Mouse (Mus musculus): ENCODE measurements at regions not wholly inside any gene's neighbourhood (a gene's known extent, or its start where the extent isn't known, plus 50 kb on each side); places are given as distances from the start of the nearest gene placed in this dataset.

DNA sequence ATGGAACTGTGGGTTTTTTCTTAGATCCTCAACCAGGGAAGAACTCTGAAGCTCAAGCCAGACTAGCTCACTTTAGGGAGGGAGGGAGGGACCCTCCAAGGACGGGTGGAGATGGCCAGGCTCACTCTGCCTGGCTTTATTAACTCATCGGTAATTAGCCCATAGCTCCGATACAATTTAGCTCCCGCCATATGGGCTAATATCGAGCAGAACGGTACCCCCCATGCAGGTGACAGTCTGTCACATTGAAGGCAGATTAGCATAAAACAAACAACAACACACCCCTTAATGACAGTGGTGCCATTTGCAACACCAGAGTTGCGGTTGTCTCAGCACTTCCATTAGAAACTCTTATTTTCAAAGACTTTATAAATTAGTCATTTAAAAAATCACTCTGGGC, 319.6 kb upstream of the Mki67 start:
- ATAC-seq (replicated peaks; ENCODE audit: low read depth, poor library complexity, severe bottlenecking) = no peak

DNA sequence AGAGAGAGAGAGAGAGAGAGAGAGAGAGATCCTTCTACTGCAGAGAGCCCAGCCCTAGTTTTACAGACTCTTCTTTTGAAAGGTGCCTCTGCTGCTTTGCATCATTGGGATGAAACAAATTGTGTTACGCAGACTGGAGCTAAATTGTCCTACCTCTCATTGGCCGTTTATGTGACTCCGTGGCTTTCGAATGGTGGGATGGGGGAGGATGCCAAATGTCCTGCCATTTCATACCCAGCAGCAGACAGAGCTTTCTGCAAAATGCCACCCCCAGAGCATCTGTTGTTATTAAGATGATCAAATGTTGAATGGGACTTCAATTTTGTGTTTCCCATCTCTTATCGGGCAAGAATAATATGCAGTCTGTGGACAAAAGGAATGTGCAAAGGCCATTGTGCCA, 321.9 kb upstream of the Mki67 start:
- no peak for ATAC-seq (replicated peaks; ENCODE audit: low read depth, poor library complexity, severe bottlenecking)

DNA sequence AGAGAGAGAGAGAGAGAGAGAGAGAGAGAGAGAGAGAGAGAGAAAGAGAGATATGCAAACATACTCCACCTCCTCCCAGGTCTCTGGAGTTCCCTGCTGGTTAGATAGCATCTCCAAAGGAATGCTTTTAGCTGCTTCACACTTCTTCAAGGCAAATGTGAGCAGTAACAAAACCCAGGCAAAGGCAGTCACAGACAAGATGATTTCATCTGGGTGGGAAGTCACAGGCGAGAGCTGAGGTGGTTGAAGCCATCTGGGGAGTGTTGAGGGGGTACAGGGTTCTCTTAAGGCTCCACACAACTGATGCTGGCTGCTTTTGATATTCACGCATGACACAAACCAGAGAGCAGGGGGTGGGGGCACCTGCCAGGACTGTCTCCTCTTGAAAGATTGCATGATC, 322.7 kb upstream of the Mki67 start:
- ATAC-seq (replicated peaks; ENCODE audit: low read depth, poor library complexity, severe bottlenecking) = no peak

DNA sequence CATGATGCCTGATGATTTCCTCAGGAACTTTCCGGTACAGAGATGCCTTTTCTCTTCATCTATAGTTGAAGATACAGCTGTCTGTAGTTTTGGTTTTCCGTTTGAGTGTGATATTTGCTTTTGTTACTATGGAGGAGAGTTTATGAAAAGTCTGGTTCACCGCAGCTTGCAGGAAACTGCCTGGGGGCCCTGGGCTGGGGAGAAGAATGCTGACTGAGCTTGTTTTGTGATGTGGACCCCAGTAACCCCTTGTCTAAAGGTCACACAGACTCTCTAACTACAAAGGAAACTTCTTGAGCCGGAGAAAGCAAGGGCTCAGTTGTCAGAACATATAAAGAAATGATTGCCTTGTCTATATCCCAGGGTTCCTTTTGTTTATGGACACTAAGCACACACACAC, 325.8 kb upstream of the Mki67 start:
- ATAC-seq (replicated peaks; ENCODE audit: low read depth, poor library complexity, severe bottlenecking) = no peak

DNA sequence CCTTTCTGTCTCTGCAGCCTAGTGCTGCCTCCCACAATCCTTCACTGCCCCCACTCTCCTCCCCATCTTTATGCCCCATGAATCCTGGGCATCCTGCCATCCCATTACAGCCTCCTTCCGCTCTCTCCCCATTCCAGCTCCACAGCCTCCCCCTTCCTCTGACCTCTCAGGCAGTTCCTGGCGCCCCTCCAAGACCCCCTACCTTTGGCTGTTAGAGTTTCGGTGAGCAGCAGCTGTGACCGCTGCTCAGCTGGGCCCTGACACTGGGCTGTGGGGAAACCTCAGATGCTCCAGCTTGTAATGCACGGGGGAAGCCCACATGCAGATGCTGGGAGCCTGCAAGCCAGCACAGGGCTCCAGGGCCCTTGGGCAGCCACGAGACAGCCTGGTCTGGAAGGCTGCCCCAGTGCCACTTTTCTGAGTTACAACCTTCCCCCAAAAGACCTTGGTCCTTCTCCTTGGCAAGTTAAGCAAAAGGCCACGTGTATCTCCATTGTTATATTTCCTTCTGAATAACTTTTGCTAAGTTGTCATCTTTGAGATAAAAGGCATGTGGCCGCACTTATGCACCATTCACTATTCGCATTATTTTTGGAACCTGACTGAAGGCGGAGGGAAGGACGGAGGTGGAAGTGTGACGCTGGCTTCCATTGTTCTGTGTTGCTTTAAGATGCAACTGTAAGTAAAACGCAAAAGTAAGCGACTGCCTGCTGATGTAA, 330.6 kb upstream of the Mki67 start:
- no peak for ATAC-seq (replicated peaks; ENCODE audit: low read depth, poor library complexity, severe bottlenecking)

DNA sequence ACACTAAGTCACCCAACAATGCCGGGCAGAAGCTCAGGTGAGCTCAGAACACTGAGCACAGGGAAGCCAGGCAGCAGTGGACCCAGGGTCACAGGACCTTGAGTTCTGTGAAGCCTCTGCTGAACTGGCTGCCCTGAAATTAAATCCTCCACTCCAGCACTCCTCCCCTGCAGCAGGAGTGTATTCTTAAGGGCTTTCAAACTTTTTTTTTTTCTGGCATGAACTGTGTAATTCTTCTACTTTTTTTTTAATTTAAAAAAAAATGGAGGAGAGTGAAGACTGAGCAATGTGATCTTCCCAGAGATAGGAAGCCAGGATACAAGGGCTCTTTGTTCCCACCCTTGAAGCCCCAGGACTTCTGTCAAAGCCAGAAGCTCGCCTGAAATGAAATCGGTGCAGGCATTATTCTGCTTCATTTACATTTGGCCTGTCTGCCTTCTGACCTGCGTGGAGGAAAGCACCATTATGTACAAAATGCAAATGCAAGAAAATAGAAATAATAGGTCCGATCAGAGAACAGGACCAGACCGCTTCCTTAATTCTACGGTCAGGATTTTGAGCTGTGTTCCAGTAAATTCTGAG, 331.3 kb upstream of the Mki67 start:
- ATAC-seq (replicated peaks; ENCODE audit: low read depth, poor library complexity, severe bottlenecking) = no peak

DNA sequence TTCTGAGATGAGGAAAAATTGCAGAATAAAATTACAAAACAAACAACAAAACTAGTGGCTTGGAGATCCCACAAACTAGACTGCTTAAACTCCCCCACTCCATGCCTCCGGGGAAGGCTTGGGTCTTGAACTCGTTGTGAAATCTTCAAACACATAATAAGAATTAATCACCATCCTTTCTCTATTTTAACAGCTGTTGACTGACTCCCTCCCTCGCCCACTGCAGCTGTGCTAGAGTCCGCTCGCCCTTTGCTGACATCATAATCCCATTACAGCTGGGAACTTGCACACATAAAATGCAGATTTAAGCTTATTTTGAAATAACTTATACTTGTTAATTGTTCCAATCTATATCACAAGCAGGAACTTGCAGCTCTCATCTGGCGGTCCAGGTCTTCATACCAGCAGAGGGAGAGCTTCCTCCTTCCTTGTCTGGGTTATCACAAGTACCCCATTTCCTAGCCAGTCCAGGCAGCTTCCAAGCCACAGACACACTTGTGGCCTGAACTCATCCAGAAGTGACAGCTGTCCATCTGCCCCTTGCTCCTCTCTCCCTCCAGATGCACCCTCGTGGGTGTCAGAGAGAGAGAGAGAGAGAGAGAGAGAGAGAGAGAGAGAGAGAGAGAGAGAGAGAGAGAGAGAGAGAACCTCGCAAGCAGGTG, 332.9 kb upstream of the Mki67 start:
- ATAC-seq (replicated peaks; ENCODE audit: low read depth, poor library complexity, severe bottlenecking) = 0 out of 2 replicates have a peak, but pooled peaks have one; percentile 29

DNA sequence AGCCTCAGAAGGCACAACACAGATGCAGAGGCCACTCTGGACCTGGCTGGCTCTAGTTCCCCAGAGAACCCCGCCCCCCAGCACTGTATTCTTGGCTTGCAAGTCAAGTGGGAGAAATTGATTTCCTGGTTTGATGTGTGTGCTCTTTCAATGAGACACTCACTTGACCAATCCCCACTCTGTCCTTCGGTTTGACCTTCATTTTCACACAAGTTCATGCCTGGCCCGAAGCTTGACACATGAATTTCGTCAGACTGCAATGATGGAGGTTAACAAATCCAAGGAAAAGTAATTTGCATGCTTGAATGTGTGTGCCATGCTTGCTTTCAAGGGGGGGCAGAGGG, 333.4 kb upstream of the Mki67 start:
- ATAC-seq (replicated peaks; ENCODE audit: low read depth, poor library complexity, severe bottlenecking) = no peak

DNA sequence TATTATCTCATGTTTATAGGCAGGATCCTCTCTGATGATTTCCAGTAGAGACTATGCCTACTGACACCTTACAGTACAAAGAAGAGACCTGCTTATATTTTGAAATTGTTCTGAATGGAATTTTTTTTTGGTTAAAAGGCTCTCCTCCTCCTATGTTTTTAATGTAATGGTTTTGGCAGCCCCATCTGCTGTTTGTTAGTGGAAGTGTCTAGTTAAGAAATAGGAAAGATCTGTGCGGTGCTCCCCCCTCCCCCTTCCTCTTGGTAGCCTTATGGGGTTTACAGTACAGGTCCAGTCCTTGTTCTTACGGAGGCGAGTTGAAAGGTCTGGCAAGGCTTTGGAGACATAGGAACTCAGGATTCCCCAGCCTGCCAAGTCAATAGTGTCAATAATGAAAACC, 334.0 kb upstream of the Mki67 start:
- peak; percentile 52; the same call in 1 of the 2 replicates for ATAC-seq (replicated peaks; ENCODE audit: low read depth, poor library complexity, severe bottlenecking)

DNA sequence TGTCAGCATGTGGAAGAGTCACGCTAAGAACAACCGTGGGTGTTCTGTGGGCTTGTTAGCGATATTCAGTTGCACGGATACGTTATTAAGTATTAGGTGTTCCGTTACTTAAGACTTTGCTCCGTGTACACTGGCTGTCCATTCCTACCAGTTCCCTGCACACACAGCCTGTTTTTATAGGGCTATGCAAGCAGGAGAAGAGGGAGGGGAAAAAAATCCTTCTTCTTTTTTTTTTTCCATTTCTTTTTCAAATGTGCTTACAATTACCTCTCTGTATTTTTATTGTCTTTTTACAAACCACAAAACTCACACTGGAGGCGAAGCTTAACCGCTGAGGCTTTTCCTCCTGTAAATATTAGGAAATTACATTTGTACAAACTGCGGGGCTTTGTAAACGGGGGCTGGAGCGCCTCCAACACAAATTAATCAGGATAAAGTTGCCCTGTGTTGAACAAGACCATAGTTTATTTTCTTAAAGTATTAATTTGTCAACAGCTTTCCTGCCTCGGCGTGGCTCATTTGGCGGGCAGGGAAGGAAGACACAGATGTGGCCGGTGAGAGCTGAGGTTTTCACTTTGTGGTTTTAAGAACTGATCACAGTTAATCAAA, 340.8 kb upstream of the Mki67 start:
- no peak for ATAC-seq (replicated peaks; ENCODE audit: low read depth, poor library complexity, severe bottlenecking)

GRCm38 (mm10) chr7:136058319-136058718, 342.2 kb upstream of the Mki67 start:
- ATAC-seq (replicated peaks; ENCODE audit: low read depth, poor library complexity, severe bottlenecking) = no peak

- ATAC-seq (replicated peaks; ENCODE audit: low read depth, poor library complexity, severe bottlenecking) = no peak
Measured at GRCm38 (mm10) chr7:136058751-136059681, 342.9 kb upstream of the Mki67 start.

- ATAC-seq (replicated peaks; ENCODE audit: low read depth, poor library complexity, severe bottlenecking) = 0 out of 2 replicates have a peak, but pooled peaks have one; percentile 26
Measured at GRCm38 (mm10) chr7:136059896-136060295, 343.7 kb upstream of the Mki67 start.

GRCm38 (mm10) chr7:136060339-136061073, 344.3 kb upstream of the Mki67 start:
- no peak for ATAC-seq (replicated peaks; ENCODE audit: low read depth, poor library complexity, severe bottlenecking)

GRCm38 (mm10) chr7:136062658-136063057, 346.5 kb upstream of the Mki67 start:
- ATAC-seq (replicated peaks; ENCODE audit: low read depth, poor library complexity, severe bottlenecking) = no peak

GRCm38 (mm10) chr7:136065038-136065678, 349.0 kb upstream of the Mki67 start:
- ATAC-seq (replicated peaks; ENCODE audit: low read depth, poor library complexity, severe bottlenecking) = peak; percentile 46; the same call in 1 of the 2 replicates

GRCm38 (mm10) chr7:136065679-136066055, 349.5 kb upstream of the Mki67 start:
- peak; percentile 88 for ATAC-seq (replicated peaks; ENCODE audit: low read depth, poor library complexity, severe bottlenecking)

GRCm38 (mm10) chr7:136070881-136071280, 354.7 kb upstream of the Mki67 start:
- ATAC-seq (replicated peaks; ENCODE audit: low read depth, poor library complexity, severe bottlenecking) = no peak; the same call in 1 of the 2 replicates

- no peak for ATAC-seq (replicated peaks; ENCODE audit: low read depth, poor library complexity, severe bottlenecking)
Measured at GRCm38 (mm10) chr7:136071331-136071730, 355.2 kb upstream of the Mki67 start.
